Mouse (Mus musculus) right cerebral cortex, adult 2 months (tissue): ENCODE measurements around the gene Vmp1.

Experiments
- DNase-seq, 2 experiments: peaks; one replicate each; pipeline ENCODE4 v3.0.0; 2021 to 2022; ENCODE audit warnings: low spot score in 2 of 2

Gene Vmp1

DNA sequence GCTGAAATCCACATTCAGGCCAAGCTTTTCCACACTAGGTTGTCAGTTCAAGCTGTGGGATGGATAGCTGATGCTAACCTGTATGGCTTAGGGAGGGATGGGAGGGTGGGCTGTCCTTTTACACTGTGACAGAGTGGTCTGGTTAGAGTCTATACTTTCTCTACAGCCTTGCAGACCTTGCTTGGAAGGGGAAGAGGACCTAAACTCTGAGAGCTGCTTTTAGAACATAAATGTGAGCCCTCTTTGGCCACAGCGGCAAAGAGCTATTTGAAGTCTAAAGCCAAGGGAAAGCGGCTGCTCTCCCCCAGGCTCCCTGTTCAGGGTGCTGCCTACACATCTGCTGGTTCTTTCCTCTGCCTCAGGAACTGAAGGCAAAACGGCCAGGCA, 98.0 kb downstream of the Vmp1 start:
- no peak for DNase-seq

GRCm38 (mm10) chr11:86584898-86585597, 98.6 kb downstream of the Vmp1 start:
- DNase-seq, result no peak

DNA sequence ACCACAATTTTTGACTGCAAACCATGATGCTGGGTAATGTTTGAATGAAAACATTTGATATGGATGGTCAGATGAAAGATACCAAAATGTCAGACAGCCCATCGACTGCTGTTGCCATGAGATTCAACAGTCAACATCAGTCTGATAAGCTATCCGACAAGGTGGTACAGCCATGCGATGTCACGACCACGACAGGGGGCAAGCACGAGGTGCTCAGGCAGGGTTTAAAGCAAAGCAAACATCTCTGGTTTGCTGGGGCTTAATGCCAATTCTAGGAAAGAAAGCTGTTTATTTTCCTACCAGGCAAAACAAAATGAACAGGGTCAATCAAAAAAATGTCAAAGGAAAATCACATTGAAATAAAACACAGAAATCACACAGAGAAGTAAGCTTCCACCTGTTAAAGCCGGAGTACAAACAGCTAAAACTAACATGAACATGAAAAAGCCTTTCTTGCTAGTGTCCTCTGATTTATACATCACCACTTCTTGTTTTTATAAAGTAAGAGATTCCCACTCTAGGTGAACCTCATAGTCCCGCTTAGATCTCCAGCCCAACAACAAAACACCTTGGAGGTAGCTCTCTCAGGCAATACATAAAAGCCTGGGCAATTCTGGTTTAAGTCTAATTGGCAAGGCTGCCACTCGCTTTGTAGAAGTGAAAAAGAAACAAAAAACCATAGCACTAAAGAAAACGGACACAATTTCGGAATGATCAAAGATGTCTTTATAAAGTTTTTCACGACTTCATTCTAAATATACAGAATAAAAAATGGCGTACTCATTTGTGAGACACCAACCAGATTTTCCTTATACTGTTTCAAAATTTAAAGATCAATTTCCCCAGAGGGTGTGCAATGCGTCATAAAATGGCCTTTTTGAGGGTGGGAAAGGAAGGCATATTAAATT, 99.4 kb downstream of the Vmp1 start:
- DNase-seq, result no peak

DNA sequence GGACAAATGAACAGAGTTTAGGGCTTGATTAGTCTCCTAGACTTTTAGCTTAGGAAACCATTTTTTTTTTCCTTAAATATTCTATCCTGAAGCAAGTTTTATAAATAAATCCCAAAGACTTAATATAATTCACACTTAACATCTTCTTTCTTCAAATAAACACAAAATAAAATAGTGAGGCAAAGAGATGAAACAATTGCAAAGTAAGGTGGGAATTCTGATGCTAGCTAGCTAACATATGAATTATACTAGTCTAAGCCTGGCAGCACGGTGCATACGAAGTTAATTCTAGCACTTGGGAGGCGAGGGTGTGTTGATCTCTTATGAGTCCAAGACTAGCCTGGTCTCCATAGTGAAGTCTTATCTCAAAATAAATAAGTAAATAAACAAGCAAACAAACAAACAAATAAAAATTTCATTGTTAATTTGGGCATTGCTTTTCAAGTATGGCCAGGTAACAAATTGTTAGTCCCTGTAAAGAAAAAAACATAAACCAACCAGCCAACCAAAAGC, 100.3 kb downstream of the Vmp1 start:
- DNase-seq, result no peak

DNA sequence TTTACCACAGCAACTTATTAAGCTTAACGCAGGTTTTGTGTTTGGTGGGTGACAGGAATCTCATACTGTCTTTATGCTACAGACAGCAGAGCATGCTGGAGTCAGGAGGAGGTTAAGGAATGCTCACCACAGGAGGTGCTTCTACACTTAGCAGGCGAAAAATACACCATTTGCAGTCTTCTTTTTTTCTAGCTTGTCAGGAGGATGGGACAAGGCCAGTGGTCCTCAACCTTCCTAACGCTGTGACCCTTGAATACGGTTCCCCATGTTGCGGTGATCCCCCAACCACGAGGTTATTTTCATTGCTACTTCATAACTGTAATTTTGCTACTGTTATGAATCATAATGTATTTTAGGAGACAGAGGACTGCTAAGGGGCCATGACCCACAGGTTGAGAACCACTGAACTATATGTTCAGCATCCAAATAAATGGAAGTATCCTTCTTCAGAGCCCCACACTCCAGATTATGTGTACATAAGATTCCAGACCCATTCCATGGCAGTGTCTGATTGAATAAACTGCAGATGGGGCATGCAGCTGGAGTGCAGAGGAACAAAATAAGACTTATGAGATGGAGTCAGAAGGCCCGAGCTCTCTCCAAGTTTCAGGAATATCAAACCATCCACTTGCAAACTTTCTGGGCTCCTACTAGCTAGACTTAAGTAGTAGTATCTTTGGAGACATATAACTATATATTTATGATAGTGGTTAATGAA, 100.9 kb downstream of the Vmp1 start:
- DNase-seq, result no peak

- no peak for DNase-seq
Observed at GRCm38 (mm10) chr11:86581943-86582542, 101.6 kb downstream of the Vmp1 start.

- DNase-seq, result no peak
Observed at GRCm38 (mm10) chr11:86581250-86581753, 102.3 kb downstream of the Vmp1 start.

GRCm38 (mm10) chr11:86580319-86581113, 103.1 kb downstream of the Vmp1 start:
- DNase-seq, result no peak

DNA sequence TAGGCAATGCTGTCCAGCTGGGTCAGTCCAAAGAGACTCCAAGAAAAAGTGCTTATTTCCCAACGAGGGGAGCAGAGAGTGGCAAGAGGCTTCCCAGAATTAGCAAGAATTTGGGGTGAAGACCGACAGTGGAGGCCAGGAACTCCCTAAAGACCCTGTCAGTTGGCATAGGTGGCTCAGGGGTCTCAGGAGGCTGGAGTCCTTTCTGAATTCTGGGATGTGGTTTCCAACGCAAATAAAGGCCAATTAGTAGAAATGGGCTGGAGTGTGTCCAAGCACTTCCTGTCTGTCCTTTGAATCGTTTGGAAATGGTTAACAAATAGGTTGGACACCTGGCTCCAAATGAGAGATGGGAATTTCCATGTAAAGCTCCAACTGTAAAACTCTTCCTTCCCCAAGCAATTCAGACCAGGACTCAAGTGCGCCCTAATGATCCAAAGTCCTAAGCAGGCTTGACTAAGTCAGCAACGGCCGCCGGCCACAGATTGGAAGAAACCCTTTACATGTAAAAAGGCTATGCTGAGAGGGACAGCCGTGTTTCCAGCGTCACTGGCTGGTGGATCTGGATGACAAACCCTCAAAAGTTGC, 103.8 kb downstream of the Vmp1 start:
- no peak for DNase-seq

DNA sequence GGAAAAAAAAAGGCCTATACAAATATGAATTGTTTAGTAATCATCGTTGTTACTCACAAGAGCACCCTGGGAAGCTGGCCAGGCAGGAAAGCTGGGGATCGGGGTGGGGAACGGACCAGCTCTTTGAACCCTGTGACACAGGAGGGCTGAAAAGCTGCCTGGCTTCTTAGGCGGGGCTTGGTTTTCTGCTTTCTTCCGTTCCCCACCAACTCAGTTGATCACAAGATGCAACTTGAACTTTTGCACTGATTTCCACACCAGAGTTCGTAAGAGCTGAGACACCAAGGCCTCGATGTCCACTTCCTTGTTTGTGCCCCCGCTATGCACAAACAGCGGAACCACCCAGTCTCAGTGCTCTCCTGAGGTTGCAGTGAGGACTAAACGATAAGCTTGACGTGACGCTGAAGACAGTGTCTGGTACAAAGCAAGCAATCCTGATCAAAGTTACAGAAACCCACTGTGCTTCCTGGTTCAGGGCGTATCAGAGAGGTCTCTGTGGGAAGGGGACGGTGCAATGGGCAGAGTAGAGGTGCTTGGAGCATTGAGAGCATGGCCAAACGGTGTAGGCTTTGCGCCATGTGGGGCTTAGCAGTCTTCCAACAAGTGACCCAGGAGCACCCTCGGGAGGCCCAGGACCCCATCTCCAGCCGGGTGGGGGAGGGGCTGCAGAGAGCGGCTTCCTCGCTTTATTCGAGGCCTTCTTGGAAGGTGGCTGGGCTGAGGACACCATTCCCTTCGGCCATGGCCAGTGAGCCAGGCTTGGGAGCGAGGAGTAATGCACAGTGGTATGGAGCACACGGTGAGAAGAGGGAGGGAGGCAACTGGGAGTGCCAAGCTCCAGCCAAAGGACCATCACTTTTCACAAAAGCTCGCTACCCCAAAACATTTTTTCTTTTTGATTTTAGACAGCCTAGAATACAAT, 104.6 kb downstream of the Vmp1 start:
- no peak for DNase-seq

- DNase-seq, result no peak
Observed at GRCm38 (mm10) chr11:86578106-86578808, 105.4 kb downstream of the Vmp1 start.

- no peak for DNase-seq
Observed at GRCm38 (mm10) chr11:86577231-86577630, 106.4 kb downstream of the Vmp1 start.

GRCm38 (mm10) chr11:86575632-86576378, 107.8 kb downstream of the Vmp1 start:
- no peak for DNase-seq

DNA sequence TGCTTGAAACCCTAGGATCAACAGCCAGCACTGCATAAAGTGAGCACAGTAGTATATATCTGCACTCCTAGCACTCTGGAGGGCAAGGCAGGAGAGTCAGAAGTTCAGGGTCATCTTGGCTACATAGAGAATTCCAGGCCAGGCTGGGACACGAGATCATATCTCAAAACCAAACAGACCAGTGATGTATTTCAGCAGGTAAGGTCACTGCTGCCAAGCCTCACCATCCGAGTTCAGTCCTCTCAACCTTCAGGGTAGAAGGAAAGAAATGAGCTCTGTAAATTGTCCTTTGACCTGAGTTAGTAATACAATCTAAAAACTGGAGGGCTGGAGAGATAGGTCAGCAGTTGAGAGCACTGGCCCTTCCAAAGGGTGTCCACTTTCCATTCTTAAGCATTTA, 109.2 kb downstream of the Vmp1 start:
- DNase-seq, result no peak

DNA sequence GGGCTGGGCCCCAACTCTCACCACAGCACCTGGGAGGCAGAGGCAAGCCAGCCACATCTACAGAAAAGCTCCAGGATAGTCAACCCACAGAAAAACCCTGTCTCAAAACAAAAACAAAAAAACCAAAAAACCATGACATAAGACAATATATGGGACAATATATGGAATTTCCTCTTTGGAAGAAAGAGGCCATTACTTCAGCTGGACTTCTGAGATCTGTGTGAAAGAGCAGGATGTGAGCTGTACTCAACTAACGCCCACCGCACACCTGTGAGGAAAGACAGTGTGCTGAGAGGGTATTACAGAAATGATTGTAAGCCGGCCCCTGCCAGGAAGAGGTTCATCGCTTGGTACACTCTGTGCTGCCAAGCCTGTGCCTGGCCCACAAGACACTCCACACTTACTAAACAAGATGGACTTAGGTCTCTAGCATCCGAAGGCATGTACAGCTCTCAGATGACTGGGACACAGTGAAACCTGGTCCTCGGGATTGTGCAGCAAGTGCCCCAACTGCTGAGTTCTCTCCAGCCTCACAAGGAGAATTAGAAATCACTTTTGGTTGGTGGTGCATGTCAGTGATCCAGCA, 109.9 kb downstream of the Vmp1 start:
- no peak for DNase-seq

DNA sequence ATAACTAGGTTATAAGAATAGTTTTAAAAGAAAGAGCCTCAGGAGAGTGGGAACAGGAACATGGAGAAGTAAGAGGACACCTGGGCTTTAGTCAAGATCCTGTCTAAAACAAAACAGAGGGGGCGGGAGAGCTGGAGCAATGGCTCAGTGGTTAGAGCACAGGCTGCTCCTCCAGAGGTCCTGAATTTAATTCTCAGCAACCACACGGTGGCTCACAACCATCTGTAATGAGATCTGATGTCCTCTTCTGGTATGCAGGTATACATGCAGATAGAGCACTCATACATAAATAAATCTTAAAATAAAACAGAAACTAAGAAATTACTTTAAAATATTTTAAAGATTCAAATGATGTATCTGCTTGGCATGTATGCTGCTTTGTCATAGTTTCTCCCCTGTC, 111.0 kb downstream of the Vmp1 start:
- no peak for DNase-seq

DNA sequence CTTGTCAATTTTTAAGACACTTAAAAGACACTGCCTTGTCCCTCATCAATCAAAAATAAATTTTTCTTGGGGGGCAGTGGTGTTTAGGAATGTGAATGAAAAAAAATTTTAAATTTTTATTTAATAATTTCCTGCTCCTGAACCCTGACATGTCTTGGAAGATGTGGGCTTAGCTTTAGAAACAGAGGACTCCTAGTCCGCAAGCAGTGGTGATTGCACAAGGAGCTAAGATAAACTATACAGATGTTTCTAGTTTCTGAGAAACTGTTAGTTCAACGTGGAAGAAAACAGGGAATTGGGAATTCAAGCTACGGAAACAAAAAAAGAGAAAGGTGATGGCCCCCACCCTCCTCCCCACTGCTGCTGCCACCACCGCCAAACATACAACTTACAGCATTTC, 111.8 kb downstream of the Vmp1 start:
- no peak for DNase-seq
